Mouse (Mus musculus) erythroid progenitor cell, adult 5-6 weeks (primary cell): ENCODE results near the gene Snrnp25. TPM values are rescaled to one million over a fixed set of nuclear protein-coding genes. Genes with fewer than 3 reads are reported as not detected.

Experiments
- ATAC-seq: replicated peaks from 2 replicates; pipeline ENCODE4 v1.8.0; 2016; ENCODE audit warnings: moderate number of reproducible peaks, mild to moderate bottlenecking, moderate TSS enrichment, inconsistent platforms; ENCODE audit not compliant: poor library complexity, low FRiP score, severe bottlenecking
- total RNA-seq, 2 experiments: library from RNA; stranded (forward) in 1 of 2; stranded (reverse) in 1 of 2; fragments of 150-400 nt in 1 of 2; fragments of 186-747, 209-891 nt in 1 of 2; gene quantifications; 2 replicates each; pipeline versions ENCODE4 v1.2.3 to v1.2.4; 2015 to 2017; ENCODE audit warnings: low replicate concordance in 2 of 2

The Snrnp25 gene
- total RNA-seq, 2 experiments from 2014 or later, result 53.7 to 104 TPM

DNA sequence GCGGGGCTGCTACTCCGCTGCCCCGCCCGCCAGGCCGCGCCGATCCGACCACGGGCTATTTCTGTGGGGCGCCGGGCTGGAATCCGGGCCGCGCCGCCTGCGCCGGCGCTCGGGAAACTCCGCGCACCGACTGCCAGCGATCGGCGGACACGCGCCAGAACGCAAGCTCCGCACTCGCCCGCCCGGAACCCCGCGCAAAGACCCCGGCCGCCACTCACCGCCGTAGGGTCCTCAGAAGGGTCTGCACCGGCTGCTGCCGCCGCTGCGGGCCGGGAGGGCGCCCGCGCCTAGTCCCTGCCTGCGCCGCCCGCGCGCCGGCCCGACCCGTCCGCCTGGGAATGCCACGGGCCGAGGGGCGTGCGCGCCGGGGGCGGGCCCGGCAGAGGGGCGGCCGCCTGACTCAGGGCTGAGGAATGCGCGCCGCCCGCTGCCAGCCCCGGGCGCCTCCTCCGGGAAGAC lies 16.8 kb downstream of the Snrnp25 start, which contains the start of gene Rhbdf1:
Rhbdf1 (minus strand) TSS at position 350 of the 459 bp plus-strand sequence.
- no peak for ATAC-seq

GRCm38 (mm10) chr11:32222570-32223194 lies 17.5 kb downstream of the Snrnp25 start:
- no peak for ATAC-seq

GRCm38 (mm10) chr11:32223297-32223967 lies 18.2 kb downstream of the Snrnp25 start:
- ATAC-seq, result no peak

DNA sequence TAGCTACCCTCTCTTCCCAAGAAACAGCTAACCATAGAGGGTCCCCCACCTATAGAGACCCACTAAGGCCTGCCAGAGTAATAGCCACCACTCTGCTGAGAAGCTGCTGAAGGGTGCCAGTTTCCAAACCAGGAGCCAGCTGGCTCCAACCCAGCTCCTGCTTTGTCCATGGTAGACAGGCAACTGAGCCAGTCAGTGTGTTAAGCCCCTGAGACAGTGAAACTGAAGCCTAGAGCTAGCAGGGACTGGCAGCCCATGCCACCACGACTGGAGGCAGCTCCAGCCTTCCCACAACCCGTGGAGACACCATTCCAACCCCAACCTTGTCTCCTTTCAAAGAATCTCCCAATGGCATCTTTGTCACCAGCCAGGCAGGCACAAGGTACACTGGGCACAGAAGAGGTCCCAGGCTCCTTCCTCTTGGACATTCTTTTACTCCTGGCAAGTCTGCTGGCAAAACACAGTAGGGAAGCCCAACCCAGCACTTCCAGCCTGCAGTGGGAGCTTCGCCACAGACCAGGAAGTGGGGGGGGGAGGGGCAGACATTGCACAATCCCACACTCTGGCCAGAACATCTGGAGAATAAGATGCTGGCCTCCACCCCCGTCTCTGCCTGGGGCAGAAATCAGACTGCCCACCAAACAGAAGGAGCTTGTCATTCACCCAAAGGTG lies 19.4 kb downstream of the Snrnp25 start:
- no peak for ATAC-seq

DNA sequence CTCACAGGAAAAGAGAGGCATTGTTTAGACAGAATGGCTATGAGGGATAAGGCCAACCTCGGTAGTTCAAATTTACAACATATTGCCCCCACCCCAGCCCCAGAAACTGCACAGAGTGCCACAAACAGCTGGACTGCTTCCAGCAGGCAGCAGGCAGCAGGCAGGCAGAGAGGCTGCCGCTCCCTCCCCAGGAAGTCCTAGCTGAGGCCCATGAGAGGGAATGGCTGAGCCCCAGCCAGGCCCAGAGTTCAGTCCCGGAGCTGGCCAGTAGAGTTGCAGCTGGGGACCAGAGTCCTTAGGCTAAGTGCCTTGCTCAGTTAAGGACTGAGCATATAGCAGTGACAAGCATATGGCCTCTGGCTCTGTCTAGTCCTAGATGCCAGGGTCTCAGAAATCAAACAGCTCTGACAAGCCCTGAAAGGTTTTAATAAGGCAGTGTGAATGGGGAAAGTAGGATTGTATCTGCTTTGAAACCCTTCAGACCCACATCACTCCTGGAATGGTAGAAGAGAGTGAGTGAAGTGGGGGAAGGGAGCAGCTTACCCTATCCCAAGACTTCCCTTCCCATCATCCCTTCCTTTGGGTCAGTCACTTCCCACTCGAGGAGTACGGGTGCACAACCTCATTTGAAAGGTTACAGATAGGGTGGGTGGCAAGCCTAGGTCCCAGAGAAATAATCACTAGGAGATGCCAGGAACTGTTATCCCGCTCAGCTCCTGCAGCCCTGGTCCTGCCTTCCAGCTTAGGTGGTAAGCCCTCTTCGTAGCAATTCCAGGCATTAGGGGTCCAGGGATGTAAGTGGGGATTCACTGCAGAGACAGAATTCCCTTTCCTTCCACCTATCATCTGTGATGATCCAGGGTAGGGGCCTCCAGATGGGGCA lies 20.2 kb downstream of the Snrnp25 start:
- no peak for ATAC-seq

- peak; percentile 91 for ATAC-seq
Observed at GRCm38 (mm10) chr11:32226124-32226871, 21.1 kb downstream of the Snrnp25 start, which contains the start of gene Mpg. Gene Mpg (plus strand): TSS chr11:32226505.

DNA sequence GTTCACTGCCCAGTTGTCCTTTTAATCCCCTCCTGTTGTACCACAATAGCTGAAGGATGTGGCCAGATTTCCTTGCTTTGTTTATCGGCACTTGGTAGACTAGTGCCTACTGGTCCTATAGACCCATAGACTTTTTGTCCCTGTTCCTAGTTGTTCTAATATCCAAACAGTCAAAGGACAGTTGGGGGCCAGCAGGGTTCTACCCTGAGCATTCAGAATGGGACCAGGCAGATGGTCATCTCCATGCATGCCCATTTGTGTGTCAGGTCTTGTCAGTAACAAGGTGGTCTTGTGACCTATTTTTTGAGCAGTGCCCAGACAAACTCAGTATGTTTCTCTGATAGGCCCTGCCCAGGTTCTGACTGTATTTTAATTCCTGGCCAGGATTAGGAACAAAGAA lies 21.8 kb downstream of the Snrnp25 start:
- no peak for ATAC-seq

DNA sequence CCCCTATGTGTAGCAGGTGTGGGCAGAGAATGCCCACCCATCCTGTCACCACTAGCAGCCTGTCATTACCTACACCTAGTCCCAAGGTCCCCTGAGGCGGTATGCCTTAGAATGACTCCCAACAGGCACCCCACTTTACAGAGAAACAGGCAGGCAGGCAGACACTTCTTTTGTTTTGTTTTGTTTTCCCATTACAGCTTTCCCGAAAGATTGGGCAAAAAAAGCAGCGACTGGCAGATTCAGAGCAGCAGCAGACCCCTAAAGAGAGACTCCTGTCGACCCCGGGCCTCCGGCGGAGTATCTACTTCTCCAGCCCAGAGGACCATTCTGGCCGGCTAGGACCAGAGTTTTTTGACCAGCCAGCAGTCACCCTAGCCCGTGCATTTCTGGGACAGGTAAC lies 22.3 kb downstream of the Snrnp25 start:
- no peak for ATAC-seq

GRCm38 (mm10) chr11:32228292-32228845 lies 23.2 kb downstream of the Snrnp25 start:
- ATAC-seq, result no peak

DNA sequence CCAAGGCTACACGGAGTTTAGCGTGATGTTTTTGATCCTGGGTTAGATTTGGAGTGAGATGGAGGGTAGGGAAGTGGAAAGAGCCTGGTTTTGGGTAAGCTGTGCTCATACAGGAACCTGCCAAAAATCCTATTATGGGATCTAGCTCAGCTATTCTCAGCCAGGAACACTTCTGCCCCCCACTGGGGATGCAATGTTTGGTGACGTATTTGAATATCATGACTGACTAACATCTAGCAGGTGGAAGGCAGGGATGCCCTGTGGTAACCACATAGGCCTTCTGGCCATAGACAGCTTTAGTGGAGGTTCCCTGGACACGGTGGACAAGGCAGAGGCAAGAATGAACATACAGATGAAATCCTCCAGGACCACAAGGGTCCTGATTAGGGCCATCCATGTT lies 25.0 kb downstream of the Snrnp25 start:
- no peak for ATAC-seq

GRCm38 (mm10) chr11:32231125-32231524 lies 25.9 kb downstream of the Snrnp25 start:
- no peak for ATAC-seq

- no peak for ATAC-seq
Observed at GRCm38 (mm10) chr11:32232848-32233247, 27.6 kb downstream of the Snrnp25 start.

DNA sequence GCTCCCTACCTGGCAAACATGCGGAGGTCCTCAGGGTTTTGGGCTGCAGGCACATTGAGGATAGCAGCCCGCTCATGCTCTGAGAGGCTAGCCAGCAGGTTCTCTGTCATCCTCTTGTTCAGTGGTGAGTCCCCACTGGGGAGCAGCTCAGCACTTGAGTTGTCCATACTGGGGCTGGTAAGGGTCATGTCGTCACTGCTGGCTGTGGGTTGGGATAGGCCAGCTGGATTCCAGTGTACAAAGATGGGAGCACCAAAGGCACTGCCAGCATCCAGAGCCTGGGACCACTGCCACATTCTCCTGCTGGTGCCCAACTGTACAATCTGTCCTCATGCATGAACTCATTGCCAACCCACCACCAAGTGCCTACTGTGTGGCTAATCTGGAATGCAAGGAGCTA lies 28.7 kb downstream of the Snrnp25 start:
- ATAC-seq, result no peak

DNA sequence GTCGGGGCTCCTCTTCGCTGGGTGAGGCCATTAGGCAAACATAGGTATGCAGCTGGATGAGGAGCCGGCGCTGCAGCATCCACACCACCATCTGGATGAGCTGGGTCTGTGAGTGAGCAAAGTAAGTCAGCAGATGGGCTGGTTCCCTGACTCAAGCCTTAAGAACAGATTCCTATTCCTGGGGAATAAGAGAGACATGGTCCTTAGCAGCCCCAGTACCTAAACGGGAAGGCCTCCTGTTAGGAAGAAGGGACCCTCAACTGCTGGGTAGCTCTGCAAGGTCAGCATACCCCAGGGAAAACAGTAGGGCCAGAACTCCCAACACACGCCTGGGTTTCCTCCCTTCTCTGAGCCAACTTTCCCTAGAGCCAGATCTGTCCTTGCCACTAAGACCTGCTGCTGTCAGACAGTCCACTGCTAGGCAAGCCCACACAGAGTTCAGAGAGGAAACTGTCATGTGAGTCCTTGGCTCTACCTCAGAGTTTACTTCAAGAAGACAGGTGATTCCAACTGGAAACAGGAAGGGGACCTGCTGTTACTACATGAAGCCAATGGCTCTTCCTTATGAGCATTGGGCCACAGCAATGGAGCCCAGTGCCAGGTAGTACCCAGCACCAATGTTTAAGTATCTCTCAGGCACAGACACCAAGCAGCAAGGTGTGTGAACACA lies 29.7 kb downstream of the Snrnp25 start:
- no peak for ATAC-seq

DNA sequence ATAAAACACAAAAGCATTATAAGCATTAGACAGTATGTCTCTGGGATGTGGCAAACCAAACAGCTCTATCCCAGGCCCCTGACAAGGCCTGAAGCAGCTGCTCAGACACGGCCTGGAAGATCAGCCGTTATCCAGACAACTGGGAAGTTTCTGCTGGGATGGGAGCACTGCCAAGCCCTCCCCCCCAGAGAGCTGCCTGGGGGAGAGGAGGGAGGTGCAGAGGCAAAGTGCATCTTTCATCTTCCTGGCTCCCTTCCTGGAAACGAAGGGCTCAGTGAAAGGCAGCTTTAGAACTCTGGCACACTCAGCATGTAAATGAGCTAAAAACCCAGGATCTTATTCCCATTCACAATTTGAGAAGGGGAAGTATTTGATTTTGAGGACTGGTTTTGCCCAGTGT lies 30.4 kb downstream of the Snrnp25 start:
- ATAC-seq, result no peak

GRCm38 (mm10) chr11:32236132-32236531 lies 30.9 kb downstream of the Snrnp25 start:
- no peak for ATAC-seq

DNA sequence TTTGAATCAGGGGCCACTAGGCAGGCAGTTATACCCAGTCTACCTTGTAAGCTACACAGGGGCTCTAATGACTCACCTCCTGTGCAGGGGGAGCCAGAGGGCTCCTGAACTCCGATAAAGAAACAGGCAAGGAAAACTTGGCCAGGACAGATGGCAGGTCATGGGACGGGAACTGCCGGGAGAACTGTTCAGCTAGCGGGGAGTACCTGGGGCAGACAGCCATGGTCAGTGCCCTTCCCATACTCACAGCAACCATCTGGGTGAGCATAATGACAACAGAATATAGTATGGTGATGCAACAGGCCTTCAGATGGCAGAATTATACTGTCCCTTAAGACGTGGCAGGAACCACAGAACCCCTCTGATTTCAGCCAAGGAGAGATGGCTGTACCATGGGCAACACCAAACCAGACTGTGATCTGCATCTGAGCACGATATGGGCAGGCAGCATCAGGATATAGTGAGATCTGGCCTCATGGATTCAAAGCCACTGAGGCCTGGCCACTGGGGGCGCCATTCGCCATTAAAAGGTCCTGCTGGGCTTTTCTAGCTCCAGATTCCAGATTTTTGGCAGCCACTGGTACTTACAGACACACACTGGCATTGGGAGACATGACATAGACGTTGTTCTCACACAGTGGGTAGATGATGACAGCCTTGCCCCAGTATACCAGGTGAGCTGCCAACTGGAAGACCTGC lies 31.6 kb downstream of the Snrnp25 start:
- no peak; the same call in 1 of the 2 replicates for ATAC-seq

GRCm38 (mm10) chr11:32237411-32237795 lies 32.2 kb downstream of the Snrnp25 start:
- no peak for ATAC-seq
